Mouse (Mus musculus) layer of hippocampus, postnatal 36 days (tissue): ENCODE data around the gene Dpp4. TPM values are rescaled to one million over a fixed set of nuclear protein-coding genes. Genes with fewer than 3 reads are reported as not detected.

ENCODE experiments used
- DNase-seq, 2 experiments: peaks; one replicate each; pipeline ENCODE4 v3.0.0; 2022
- total RNA-seq, 2 experiments: library from RNA; stranded (reverse); gene quantifications; 2 replicates each; pipeline ENCODE4 v1.2.3; 2021

Dpp4 gene
- total RNA-seq, 2 experiments from 2014 or later, result 0.30 to 0.71 TPM

- DNase-seq, result no peak
These were observed 3.3 kb downstream of the Dpp4 start for GRCm38 (mm10) chr2:62408701-62409201.

- no peak for DNase-seq
These were observed 3.8 kb downstream of the Dpp4 start for GRCm38 (mm10) chr2:62408216-62408615.

- no peak for DNase-seq
These were observed 8.4 kb downstream of the Dpp4 start for GRCm38 (mm10) chr2:62403556-62404135.

GRCm38 (mm10) chr2:62401011-62401410, 11.0 kb downstream of the Dpp4 start:
- no peak for DNase-seq

- no peak for DNase-seq
These were observed 12.2 kb downstream of the Dpp4 start for GRCm38 (mm10) chr2:62399832-62400231.

GRCm38 (mm10) chr2:62399361-62399760, 12.7 kb downstream of the Dpp4 start:
- no peak for DNase-seq

- DNase-seq, result no peak
These were observed 13.7 kb downstream of the Dpp4 start for GRCm38 (mm10) chr2:62398115-62398875.

- no peak for DNase-seq
These were observed 14.4 kb downstream of the Dpp4 start for GRCm38 (mm10) chr2:62397661-62398060.

- DNase-seq, result no peak
These were observed 15.2 kb downstream of the Dpp4 start for GRCm38 (mm10) chr2:62396799-62397198.

GRCm38 (mm10) chr2:62394800-62395199, 17.2 kb downstream of the Dpp4 start:
- no peak for DNase-seq

GRCm38 (mm10) chr2:62392098-62392497, 19.9 kb downstream of the Dpp4 start:
- no peak for DNase-seq

GRCm38 (mm10) chr2:62390961-62391461, 21.0 kb downstream of the Dpp4 start:
- no peak for DNase-seq

- DNase-seq, result no peak
These were observed 21.7 kb downstream of the Dpp4 start for GRCm38 (mm10) chr2:62390305-62390704.

- no peak for DNase-seq
These were observed 23.2 kb downstream of the Dpp4 start for GRCm38 (mm10) chr2:62388841-62389240.

GRCm38 (mm10) chr2:62383196-62383595, 28.8 kb downstream of the Dpp4 start:
- no peak for DNase-seq

- DNase-seq, result no peak
These were observed 29.6 kb downstream of the Dpp4 start for GRCm38 (mm10) chr2:62382440-62382839.

GRCm38 (mm10) chr2:62381756-62382155, 30.3 kb downstream of the Dpp4 start:
- DNase-seq, result no peak

GRCm38 (mm10) chr2:62373692-62374091, 38.3 kb downstream of the Dpp4 start:
- DNase-seq, result no peak

GRCm38 (mm10) chr2:62370048-62370447, 42.0 kb downstream of the Dpp4 start:
- no peak for DNase-seq

GRCm38 (mm10) chr2:62368349-62369053, 43.5 kb downstream of the Dpp4 start:
- peak in 1 of 2 experiments; percentile 15 for DNase-seq

GRCm38 (mm10) chr2:62363606-62364005, 48.4 kb downstream of the Dpp4 start:
- no peak for DNase-seq

GRCm38 (mm10) chr2:62362211-62362610, 49.8 kb downstream of the Dpp4 start:
- no peak for DNase-seq

GRCm38 (mm10) chr2:62361514-62361913, 50.5 kb downstream of the Dpp4 start:
- DNase-seq, result no peak
